Mouse (Mus musculus) lung, postnatal 10 days (tissue): ENCODE results near the gene Cdk10.
"Not testable (repeated sequence)": the region's sequence is repeated elsewhere in the genome, so short reads cannot be mapped to it uniquely, and the experiment has no call there.

Experiments
- DNase-seq: peaks from one replicate; pipeline ENCODE4 v3.0.0; 2021

Gene Cdk10

DNA sequence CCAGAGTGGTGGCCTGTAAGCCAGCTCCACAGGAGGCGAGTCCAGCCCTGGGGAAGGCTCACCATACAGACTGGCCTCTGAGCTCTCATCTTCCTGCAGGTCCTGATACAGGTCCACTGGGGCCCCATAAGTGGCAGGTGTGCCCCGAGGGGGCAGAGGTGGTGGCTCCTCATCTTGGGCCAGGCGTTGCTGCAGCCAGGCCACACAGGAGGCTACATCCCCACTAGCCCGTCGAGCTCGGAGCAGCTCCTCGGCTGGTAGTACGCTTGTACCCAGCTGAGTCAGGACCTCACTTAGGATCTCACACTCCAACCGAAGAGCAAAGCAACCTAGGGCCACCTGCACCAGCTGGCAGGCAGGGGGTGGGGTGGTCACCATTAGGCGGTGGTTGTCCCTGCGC lies 9.1 kb downstream of the Cdk10 start:
- no peak for DNase-seq

- no peak for DNase-seq
Observed at GRCm38 (mm10) chr8:123234918-123235519, 10.4 kb downstream of the Cdk10 start.

DNA sequence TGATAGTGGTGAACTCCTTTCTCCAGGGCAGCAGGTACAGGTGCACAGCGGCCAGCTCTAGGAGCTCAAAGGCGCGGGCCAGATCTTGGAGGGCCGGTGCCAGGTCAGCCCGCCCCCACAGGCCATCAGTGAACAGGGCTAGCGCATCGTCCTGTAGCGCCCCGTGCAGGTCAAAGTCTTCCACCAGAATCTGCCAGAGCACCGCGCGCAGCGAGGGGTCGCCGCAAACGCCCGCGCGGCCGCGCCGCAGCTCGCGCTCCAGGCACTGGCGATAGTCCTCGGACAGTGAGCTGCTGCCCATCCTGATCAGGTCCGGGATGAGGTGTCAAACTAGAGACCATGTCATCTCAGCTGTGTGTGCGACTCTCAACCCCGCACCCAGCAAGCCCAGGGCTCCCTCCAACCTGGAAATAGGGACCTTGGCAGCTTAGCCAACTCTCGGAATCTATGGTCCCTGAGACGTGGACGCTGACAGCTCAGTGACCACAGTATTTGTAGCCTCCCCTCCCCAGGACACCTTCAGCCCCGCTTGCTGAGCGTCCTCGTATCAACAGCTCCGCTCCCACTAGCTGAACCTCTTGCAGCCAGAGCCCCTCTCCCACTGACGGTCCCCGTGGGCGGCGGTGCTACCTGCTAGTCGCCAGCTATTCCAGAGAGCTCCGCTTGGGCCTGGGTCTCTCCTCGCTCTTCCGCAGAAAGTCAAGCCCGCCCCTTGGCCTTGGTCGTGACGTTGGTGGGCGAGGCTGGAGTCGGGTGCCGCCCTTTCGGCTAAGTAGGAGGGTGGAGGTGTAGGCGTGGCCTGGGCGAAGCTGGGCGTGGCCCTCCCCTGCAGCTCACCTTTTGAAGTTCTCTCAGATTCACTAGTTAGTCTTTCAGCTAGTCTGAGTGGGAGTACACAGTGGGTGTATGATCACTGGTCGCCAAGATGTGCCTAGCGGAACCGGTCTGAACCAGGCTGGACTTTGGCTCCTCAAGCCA lies 11.2 kb downstream of the Cdk10 start, which contains the start of gene Spata2l:
Gene Spata2l (minus strand): TSS at position 714 of the 978 bp plus-strand sequence.
- peak; percentile 90 for DNase-seq

- DNase-seq: no peak
Observed at GRCm38 (mm10) chr8:123239398-123239797, 14.8 kb downstream of the Cdk10 start.

DNA sequence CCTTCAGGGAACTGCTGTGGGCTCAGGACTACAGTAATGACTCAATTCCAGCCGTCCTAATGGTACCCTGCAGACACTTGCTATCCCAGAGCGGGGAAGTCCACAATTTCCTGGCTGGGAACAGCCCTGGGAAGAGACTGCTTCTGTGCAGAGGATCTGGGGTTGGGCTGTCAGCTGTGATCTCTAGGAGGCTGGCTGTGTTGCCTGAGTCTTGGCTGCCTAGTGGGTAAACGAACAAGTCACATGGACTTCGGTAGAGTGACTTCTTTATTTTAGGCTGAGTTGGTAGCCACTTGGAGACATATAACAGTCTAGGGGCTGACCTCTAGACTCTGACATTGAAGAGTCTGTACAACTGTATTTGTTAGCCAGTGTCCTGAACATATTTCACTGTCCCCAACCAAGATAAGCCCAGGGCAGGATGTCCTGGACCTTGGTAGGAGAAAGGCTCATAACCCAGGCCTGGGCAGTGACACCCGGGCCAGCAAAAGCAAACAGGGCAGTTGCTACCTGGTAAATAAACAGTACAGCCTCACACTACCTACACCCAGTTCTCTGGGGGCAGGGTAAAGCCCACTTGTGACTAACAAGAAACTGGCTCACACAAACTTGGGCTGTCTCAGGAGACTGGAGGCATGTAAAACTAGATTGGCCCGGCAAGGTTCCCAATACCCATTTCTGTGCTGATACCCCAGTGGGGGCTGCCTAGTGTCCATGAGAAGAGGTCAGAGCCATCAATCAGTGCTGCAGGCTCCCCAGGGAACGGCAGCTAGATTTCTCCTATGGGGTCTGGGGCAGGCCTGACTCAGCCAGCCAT lies 17.7 kb downstream of the Cdk10 start:
- DNase-seq: no peak

- DNase-seq: no peak
Observed at GRCm38 (mm10) chr8:123243053-123243452, 18.4 kb downstream of the Cdk10 start.

GRCm38 (mm10) chr8:123244382-123244781 lies 19.7 kb downstream of the Cdk10 start:
- DNase-seq: no peak

DNA sequence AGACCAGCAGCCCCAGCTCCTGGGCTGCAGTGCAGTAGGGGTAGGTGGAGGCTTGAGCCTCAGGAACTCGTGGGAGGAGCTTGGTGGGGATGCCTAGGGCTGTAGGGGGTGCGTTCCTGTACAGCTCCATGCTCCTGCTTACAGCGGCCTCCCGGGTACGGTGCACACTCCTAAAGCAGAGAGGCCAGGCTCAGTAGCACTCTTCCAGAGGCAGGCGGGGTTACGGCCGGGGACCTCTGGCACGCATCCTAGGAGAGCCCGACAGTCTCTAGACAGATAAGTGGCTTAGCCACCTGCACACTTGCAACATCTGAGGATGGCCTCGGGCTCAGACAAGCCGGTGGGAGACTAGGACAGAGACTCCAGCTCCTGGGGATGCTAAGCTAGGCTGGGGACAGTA lies 20.9 kb downstream of the Cdk10 start:
- no peak for DNase-seq

- DNase-seq: no peak
Observed at GRCm38 (mm10) chr8:123247748-123248147, 23.1 kb downstream of the Cdk10 start.

DNA sequence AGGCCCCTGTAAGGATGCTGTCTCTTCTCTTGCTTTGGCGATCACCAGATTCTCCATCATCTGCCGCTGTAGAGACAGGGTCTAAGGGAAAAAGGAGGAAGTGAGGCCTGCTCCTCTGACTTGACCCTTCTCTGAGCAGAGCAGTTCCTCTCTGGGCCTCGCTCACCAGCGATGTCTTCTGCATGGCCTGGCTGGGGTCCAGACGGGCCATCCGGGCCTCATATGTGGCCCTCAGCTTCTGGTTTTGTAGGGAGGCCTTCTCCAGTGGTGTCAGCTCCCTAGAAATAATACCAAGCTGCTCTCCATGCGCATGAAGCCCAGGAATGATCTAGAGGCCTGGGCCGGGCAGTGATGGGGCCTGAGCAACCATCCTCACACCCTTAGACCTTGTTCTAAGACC lies 24.0 kb downstream of the Cdk10 start:
- no peak for DNase-seq

GRCm38 (mm10) chr8:123250940-123251339 lies 26.3 kb downstream of the Cdk10 start:
- DNase-seq: no peak

GRCm38 (mm10) chr8:123252925-123253324 lies 28.3 kb downstream of the Cdk10 start:
- DNase-seq: no peak

DNA sequence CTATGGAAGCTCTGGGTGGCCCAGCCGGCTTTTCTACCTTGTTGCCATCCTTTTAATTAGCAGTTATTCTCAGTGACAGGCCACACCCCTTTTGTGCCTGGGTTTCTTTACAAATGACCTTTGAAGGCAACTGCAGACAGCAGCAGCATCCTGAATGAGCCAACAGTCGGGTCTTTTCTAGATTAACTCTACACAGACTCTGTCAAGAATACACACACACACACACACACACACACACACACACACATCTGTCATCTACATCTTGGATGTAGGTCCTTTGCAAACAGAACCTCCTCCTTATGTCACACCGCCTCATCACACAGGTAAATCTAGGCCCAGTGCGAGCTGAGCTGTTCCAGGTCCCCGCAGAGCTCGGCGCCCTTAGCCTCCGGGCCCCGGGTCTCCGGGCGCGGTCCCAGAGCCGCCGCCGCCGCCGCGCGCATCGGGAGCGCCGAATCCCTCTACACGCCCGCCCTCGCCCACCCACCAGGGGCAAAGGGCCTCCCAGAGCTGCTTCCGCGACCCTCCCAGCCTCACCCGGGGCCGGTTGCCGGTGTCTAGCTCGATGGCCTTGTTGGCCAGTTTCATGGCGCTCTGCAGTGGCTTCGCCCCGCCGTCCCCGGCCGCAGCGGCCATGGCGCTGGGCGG lies 28.9 kb downstream of the Cdk10 start:
- peak; percentile 20 for DNase-seq

DNA sequence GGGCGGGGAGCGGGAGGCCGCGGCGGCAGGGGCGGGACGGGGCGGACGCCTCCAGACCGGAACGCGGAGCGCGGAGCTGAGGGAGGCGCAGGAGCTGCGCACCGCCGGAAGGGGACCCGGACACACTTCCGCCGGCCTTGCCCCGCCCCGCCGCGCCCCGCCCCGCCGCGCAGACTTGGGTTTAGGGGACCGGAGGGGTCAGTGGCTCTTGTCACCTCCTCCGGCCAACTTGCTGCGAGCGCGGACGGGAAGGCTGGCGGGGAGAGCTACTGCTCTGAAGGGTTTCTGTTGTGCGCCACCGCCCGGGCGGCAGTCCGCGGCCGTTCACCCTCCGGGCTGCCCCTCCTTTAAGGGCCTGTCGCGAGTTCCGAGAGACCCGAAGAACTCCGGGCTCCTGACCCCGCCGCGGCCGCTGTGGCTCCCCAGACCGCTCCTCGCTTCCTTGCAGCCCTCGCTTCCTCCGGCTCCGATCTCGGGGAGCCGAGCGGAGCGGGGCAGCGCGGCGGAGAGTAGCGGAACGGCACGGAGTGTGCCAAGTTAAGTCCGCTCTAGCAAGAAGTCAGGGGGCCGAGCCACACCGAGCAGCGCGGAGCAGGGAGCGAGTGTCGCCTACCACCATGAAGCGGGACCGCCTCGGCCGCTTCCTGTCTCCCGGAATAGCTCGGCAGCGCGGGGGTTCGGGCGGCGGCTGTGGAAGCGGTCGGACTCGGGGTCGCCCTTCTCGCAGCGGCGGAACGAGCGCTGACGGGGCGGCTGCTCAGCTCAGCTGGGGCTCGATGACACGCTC lies 29.6 kb downstream of the Cdk10 start, which contains the start of the genes Zfp276 and Vps9d1:
Gene Zfp276 (plus strand): TSS at position 97 of the 787 bp plus-strand sequence.
Gene Vps9d1 (minus strand): TSS at position 250 of the 787 bp plus-strand sequence.
- peak; percentile 91 for DNase-seq

DNA sequence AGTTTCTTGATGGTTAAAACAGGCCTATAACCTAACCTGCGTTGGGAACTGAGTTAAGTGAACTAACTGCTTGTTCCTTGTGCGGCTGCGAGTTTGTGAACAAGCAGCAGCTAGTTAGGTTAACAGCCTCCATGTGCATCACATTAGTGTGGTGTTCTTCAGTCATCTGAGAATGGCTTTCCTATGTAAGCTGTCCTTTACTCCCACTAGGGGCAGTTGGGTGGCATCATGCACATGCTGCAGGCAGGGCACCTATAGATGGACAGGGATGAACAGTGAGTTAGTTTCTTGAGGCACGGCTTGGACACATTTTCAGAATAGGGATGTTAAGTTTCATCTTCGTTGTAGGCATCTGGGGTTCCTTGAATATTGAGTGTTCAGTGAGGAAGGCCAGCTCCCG lies 30.5 kb downstream of the Cdk10 start:
- DNase-seq: no peak

- no peak for DNase-seq
Observed at GRCm38 (mm10) chr8:123257114-123257513, 32.5 kb downstream of the Cdk10 start.

DNA sequence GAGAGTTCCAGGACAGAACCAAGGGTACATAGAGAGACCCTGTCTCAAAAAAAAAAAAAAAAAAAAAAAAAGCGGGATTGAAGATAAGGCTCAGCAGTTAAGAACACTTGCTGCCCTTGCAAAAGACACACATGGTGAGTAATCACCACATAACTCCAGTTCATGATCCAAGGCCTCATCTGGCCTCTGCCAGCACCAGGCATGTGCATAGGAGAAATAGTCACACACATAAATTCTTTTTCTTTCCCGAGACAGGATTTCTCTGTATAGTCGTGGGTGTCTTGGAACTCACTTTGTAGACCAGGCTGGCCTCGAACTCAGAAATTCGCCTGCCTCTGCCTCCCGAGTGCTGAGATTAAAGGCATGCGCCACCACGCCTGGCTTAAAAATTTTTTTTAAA lies 33.0 kb downstream of the Cdk10 start:
- not testable (repeated sequence) for DNase-seq

- no peak for DNase-seq
Observed at GRCm38 (mm10) chr8:123267926-123268656, 43.4 kb downstream of the Cdk10 start.

DNA sequence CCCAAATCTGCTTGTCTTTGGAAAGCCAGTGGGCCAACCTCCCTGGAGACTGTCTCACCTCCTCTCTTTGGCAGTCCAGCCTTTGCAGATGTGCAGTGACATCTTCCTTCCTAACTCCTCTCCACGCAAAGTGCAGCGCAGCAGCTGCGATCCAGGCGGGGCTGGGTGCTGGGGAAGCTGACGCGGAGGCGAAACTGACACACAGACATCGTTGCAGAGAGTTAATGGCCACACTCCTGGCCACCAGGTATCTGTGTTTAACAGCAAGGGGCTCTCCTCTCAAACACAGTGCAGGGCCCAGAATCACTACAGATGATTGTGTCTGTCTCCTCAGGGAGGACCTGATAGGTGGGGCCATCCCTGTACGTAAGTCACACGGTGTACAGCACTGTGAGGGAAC lies 46.5 kb downstream of the Cdk10 start:
- DNase-seq: no peak

GRCm38 (mm10) chr8:123271901-123272300 lies 47.3 kb downstream of the Cdk10 start:
- DNase-seq: no peak

DNA sequence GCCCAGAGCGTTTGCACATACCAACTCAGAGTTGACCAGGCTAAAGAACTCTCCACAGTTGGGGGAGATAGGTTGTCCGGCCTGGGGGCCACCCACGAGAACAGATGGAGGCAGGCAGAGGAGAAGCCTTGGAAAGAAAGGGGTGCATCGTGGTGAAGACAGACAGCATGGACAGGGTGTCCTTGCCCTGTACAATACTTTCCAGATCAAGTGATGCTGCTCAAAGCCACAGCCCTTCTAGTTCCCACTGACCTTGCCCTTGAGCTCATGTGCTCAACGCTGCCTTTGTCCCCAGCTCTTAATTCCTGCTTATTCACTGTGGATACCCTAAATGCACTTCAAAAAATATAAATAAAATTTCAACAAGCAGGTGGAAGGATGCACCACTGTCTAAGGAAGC lies 49.8 kb downstream of the Cdk10 start:
- no peak for DNase-seq
